Mouse (Mus musculus): ENCODE measurements at regions not wholly inside any gene's neighbourhood (a gene's known extent, or its start where the extent isn't known, plus 50 kb on each side); places are given as distances from the start of the nearest gene placed in this dataset.

- WGBS: 57% methylated on average over 2 of the region's 2 CpGs
- Histone ChIP-seq H3K9ac (ENCODE audit: low read depth, low read length) (no peak overlapping the region), H3K4me2 (ENCODE audit: low read depth, low read length) (no peak overlapping the region), H3K4me3 (ENCODE audit: low read length) (no peak overlapping the region), H3K4me1 (ENCODE audit: control insufficient read depth, insufficient read depth, low read length) (peaks cover 7% of the 10 kb centered on the region; the same call in 1 of the 2 replicates), H3K9me3 (ENCODE audit: control insufficient read depth, low read length) (no peaks in the 10 kb centered on the region), H3K27ac (ENCODE audit: low read length) (no peak overlapping the region), H3K27me3 (replicated peaks; ENCODE audit: control insufficient read depth, insufficient read depth, low read length) (no peaks in the 10 kb centered on the region), H3K36me3 (ENCODE audit: control insufficient read depth, insufficient read depth, low read length) (no peaks in the 10 kb centered on the region)
- ATAC-seq: no peak
Observed at GRCm38 (mm10) chr3:104322591-104322990, 102.4 kb upstream of the Magi3 start.

GRCm38 (mm10) chr3:104320404-104320803, 100.2 kb upstream of the Magi3 start:
- Histone ChIP-seq H3K36me3 (ENCODE audit: control insufficient read depth, insufficient read depth, low read length) (no peaks in the 10 kb centered on the region), H3K27me3 (replicated peaks; ENCODE audit: control insufficient read depth, insufficient read depth, low read length) (no peaks in the 10 kb centered on the region), H3K9ac (ENCODE audit: low read depth, low read length) (no peak overlapping the region), H3K4me3 (ENCODE audit: low read length) (no peak overlapping the region), H3K4me1 (ENCODE audit: control insufficient read depth, insufficient read depth, low read length) (peaks cover 7% of the 10 kb centered on the region; the same call in 1 of the 2 replicates), H3K9me3 (ENCODE audit: control insufficient read depth, low read length) (no peaks in the 10 kb centered on the region), H3K4me2 (ENCODE audit: low read depth, low read length) (no peak overlapping the region), H3K27ac (ENCODE audit: low read length) (no peak overlapping the region)
- ATAC-seq: peak; percentile 33; the same call in 1 of the 2 replicates
- WGBS: 45% methylated on average over 4 of the region's 4 CpGs

- ATAC-seq: no peak
- WGBS: 49% methylated on average over 6 of the region's 6 CpGs
- Histone ChIP-seq H3K27ac (ENCODE audit: low read length) (no peak overlapping the region), H3K9me3 (ENCODE audit: control insufficient read depth, low read length) (no peaks in the 10 kb centered on the region), H3K27me3 (replicated peaks; ENCODE audit: control insufficient read depth, insufficient read depth, low read length) (no peaks in the 10 kb centered on the region), H3K4me1 (ENCODE audit: control insufficient read depth, insufficient read depth, low read length) (peaks cover 7% of the 10 kb centered on the region; the same call in 1 of the 2 replicates), H3K4me2 (ENCODE audit: low read depth, low read length) (no peak overlapping the region), H3K36me3 (ENCODE audit: control insufficient read depth, insufficient read depth, low read length) (no peaks in the 10 kb centered on the region), H3K4me3 (ENCODE audit: low read length) (no peak overlapping the region), H3K9ac (ENCODE audit: low read depth, low read length) (no peak overlapping the region)
Observed at GRCm38 (mm10) chr3:104319377-104319776, 99.2 kb upstream of the Magi3 start.

GRCm38 (mm10) chr3:104318911-104319310, 98.7 kb upstream of the Magi3 start:
- Histone ChIP-seq H3K4me1 (ENCODE audit: control insufficient read depth, insufficient read depth, low read length) (peaks cover 7% of the 10 kb centered on the region; the same call in 1 of the 2 replicates), H3K36me3 (ENCODE audit: control insufficient read depth, insufficient read depth, low read length) (no peaks in the 10 kb centered on the region), H3K9me3 (ENCODE audit: control insufficient read depth, low read length) (no peaks in the 10 kb centered on the region), H3K4me3 (ENCODE audit: low read length) (no peak overlapping the region), H3K4me2 (ENCODE audit: low read depth, low read length) (no peak overlapping the region), H3K27ac (ENCODE audit: low read length) (no peak overlapping the region), H3K9ac (ENCODE audit: low read depth, low read length) (no peak overlapping the region), H3K27me3 (replicated peaks; ENCODE audit: control insufficient read depth, insufficient read depth, low read length) (no peaks in the 10 kb centered on the region)
- 23% methylated on average over 8 of the region's 8 CpGs for WGBS
- ATAC-seq: no peak

GRCm38 (mm10) chr3:104317528-104317927, 97.4 kb upstream of the Magi3 start:
- no peaks in the 10 kb centered on the region for H3K36me3 ChIP-seq (ENCODE audit: control insufficient read depth, insufficient read depth, low read length)
- H3K9me3 ChIP-seq (ENCODE audit: control insufficient read depth, low read length): no peaks in the 10 kb centered on the region
- ATAC-seq: no peak
- no peak overlapping the region for H3K4me2 ChIP-seq (ENCODE audit: low read depth, low read length)
- 77% methylated on average over 4 of the region's 4 CpGs for WGBS
- no peak overlapping the region for H3K27ac ChIP-seq (ENCODE audit: low read length)
- no peak overlapping the region for H3K4me3 ChIP-seq (ENCODE audit: low read length)
- H3K9ac ChIP-seq (ENCODE audit: low read depth, low read length): no peak overlapping the region
- H3K27me3 ChIP-seq (replicated peaks; ENCODE audit: control insufficient read depth, insufficient read depth, low read length): no peaks in the 10 kb centered on the region
- H3K4me1 ChIP-seq (ENCODE audit: control insufficient read depth, insufficient read depth, low read length): peaks cover 16% of the 10 kb centered on the region

- 44% methylated on average over 4 of the region's 4 CpGs for WGBS
- Histone ChIP-seq H3K4me1 (ENCODE audit: control insufficient read depth, insufficient read depth, low read length) (peaks cover 9% of the 10 kb centered on the region; the same call in 1 of the 2 replicates), H3K4me2 (ENCODE audit: low read depth, low read length) (no peak overlapping the region), H3K27ac (ENCODE audit: low read length) (no peak overlapping the region), H3K4me3 (ENCODE audit: low read length) (no peak overlapping the region), H3K27me3 (replicated peaks; ENCODE audit: control insufficient read depth, insufficient read depth, low read length) (no peaks in the 10 kb centered on the region), H3K36me3 (ENCODE audit: control insufficient read depth, insufficient read depth, low read length) (no peaks in the 10 kb centered on the region), H3K9me3 (ENCODE audit: control insufficient read depth, low read length) (no peaks in the 10 kb centered on the region), H3K9ac (ENCODE audit: low read depth, low read length) (no peak overlapping the region)
- ATAC-seq: peak; percentile 78
Observed at GRCm38 (mm10) chr3:104313063-104313462, 92.9 kb upstream of the Magi3 start.

GRCm38 (mm10) chr3:104306961-104307360, 86.8 kb upstream of the Magi3 start:
- no peaks in the 10 kb centered on the region for H3K27me3 ChIP-seq (replicated peaks; ENCODE audit: control insufficient read depth, insufficient read depth, low read length)
- no peaks in the 10 kb centered on the region for H3K36me3 ChIP-seq (ENCODE audit: control insufficient read depth, insufficient read depth, low read length)
- WGBS: 83% methylated on average over 1 of the region's 1 CpGs
- H3K9me3 ChIP-seq (ENCODE audit: control insufficient read depth, low read length): no peaks in the 10 kb centered on the region
- peaks cover 6% of the 10 kb centered on the region; the same call in 1 of the 2 replicates for H3K4me1 ChIP-seq (ENCODE audit: control insufficient read depth, insufficient read depth, low read length)
- no peak overlapping the region for H3K27ac ChIP-seq (ENCODE audit: low read length)
- H3K4me3 ChIP-seq (ENCODE audit: low read length): no peak overlapping the region
- no peak for ATAC-seq
- no peak overlapping the region for H3K4me2 ChIP-seq (ENCODE audit: low read depth, low read length)
- no peak overlapping the region for H3K9ac ChIP-seq (ENCODE audit: low read depth, low read length)

GRCm38 (mm10) chr3:104305904-104306563, 85.9 kb upstream of the Magi3 start:
- peaks cover 6% of the 10 kb centered on the region; the same call in 1 of the 2 replicates for H3K4me1 ChIP-seq (ENCODE audit: control insufficient read depth, insufficient read depth, low read length)
- peak; percentile 93 for ATAC-seq
- no peak overlapping the region for H3K9ac ChIP-seq (ENCODE audit: low read depth, low read length)
- H3K27me3 ChIP-seq (replicated peaks; ENCODE audit: control insufficient read depth, insufficient read depth, low read length): no peaks in the 10 kb centered on the region
- peak overlapping the region; percentile 23 for H3K4me2 ChIP-seq (ENCODE audit: low read depth, low read length)
- H3K36me3 ChIP-seq (ENCODE audit: control insufficient read depth, insufficient read depth, low read length): no peaks in the 10 kb centered on the region
- no peak overlapping the region for H3K27ac ChIP-seq (ENCODE audit: low read length)
- WGBS: 20% methylated on average over 12 of the region's 12 CpGs
- H3K4me3 ChIP-seq (ENCODE audit: low read length): peak overlapping the region; percentile 19; the same call in 1 of the 2 replicates
- H3K9me3 ChIP-seq (ENCODE audit: control insufficient read depth, low read length): no peaks in the 10 kb centered on the region

GRCm38 (mm10) chr3:104303577-104303976, 83.4 kb upstream of the Magi3 start:
- Histone ChIP-seq H3K9me3 (ENCODE audit: control insufficient read depth, low read length) (no peaks in the 10 kb centered on the region), H3K4me3 (ENCODE audit: low read length) (no peak overlapping the region), H3K4me2 (ENCODE audit: low read depth, low read length) (no peak overlapping the region), H3K27me3 (replicated peaks; ENCODE audit: control insufficient read depth, insufficient read depth, low read length) (no peaks in the 10 kb centered on the region), H3K4me1 (ENCODE audit: control insufficient read depth, insufficient read depth, low read length) (peaks cover 6% of the 10 kb centered on the region; the same call in 1 of the 2 replicates), H3K9ac (ENCODE audit: low read depth, low read length) (no peak overlapping the region), H3K36me3 (ENCODE audit: control insufficient read depth, insufficient read depth, low read length) (no peaks in the 10 kb centered on the region), H3K27ac (ENCODE audit: low read length) (no peak overlapping the region)
- 76% methylated on average over 7 of the region's 7 CpGs for WGBS
- no peak for ATAC-seq

GRCm38 (mm10) chr3:104300201-104300600, 80.0 kb upstream of the Magi3 start:
- no peak overlapping the region for H3K4me2 ChIP-seq (ENCODE audit: low read depth, low read length)
- H3K27me3 ChIP-seq (replicated peaks; ENCODE audit: control insufficient read depth, insufficient read depth, low read length): no peaks in the 10 kb centered on the region
- no peak for ATAC-seq
- no peak overlapping the region for H3K4me3 ChIP-seq (ENCODE audit: low read length)
- WGBS: 89% methylated on average over 5 of the region's 5 CpGs
- no peaks in the 10 kb centered on the region for H3K4me1 ChIP-seq (ENCODE audit: control insufficient read depth, insufficient read depth, low read length)
- no peaks in the 10 kb centered on the region for H3K36me3 ChIP-seq (ENCODE audit: control insufficient read depth, insufficient read depth, low read length)
- H3K27ac ChIP-seq (ENCODE audit: low read length): no peak overlapping the region
- no peak overlapping the region for H3K9ac ChIP-seq (ENCODE audit: low read depth, low read length)
- H3K9me3 ChIP-seq (ENCODE audit: control insufficient read depth, low read length): no peaks in the 10 kb centered on the region
